Mouse (Mus musculus) urinary bladder, postnatal 25 days (tissue): Measurements from ENCODE around the gene Apba1.

Source experiments
- DNase-seq: peaks from one replicate; pipeline ENCODE4 v3.0.0; 2022; ENCODE audit warnings: low spot score

The Apba1 gene

DNA sequence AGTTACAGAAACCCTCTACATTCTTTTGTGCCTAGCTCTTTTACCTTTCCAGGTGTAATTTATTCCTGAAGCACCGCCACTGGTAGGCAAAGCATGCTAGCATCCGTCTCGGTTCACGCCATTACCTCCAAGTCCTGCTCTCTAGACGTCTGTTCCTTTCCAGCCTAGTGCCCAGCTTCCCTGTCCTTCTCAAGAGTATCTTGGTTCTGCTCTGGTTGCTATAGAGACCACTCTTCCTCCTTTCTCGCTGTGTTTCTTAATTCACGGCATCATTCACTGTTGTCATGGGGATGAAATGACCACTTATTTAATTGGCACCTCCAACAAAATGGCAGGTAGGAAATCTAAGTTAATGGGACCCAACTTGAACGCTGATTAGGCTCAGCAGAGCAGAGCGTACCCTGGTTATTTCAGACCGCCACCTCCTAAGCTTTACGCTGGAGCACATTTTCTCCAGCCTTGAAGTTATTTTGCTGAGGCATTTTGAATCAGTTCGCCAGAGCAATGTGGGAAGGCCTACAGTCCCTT is 182.8 kb downstream of the Apba1 start:
- DNase-seq, result no peak

DNA sequence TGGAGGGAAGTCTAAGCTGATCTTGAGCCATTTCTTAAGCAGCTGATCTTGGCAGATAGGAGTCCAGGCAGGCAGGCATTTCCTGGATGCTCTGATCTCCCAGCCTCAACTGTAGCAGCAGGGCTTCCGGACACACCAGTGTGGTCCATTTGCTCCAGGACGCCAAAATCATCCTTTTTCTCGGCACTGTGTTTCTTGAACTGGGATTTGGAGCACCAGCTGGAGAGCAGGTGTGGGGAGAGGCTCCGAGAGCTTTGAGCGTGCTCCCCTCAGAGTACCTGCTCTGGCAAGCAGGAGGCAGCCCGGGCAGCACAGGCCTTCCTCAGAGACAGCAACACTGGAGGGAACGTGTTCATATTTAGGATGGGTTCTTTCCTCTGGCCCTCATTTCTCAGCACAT is 184.2 kb downstream of the Apba1 start:
- DNase-seq, result no peak

DNA sequence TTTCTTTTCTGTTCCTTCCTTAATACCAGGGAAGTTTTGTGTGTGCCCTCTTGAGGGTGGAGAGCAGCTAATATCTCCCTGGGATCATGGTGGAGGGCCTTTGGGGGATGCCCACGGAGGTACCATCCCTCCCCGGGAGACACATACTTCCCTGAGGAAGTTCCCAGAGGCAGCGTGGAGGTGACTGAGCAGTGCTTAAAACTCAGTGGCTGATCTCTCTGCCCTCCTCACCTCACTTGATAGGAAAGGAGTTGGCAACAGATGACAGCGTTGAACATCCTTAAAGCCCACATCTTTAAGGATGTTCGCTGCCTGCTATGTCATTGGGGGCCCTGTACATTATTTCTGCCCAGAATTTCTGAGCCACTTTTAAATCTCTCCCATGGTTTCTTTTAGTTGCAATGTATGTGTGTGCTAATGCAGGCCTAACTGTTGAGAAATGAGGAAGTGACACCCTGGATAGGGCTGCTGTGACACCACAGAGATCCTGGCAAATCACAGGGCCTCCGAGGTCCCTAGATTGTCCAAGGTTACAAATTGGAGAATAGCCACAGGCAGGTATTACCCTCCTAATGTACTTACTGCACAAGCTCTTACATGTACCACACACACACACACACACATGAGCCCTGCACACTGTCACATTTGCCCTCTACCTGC is 187.5 kb downstream of the Apba1 start:
- DNase-seq, result no peak

- DNase-seq, result no peak
Observed at GRCm38 (mm10) chr19:23946751-23947150, 188.1 kb downstream of the Apba1 start.

DNA sequence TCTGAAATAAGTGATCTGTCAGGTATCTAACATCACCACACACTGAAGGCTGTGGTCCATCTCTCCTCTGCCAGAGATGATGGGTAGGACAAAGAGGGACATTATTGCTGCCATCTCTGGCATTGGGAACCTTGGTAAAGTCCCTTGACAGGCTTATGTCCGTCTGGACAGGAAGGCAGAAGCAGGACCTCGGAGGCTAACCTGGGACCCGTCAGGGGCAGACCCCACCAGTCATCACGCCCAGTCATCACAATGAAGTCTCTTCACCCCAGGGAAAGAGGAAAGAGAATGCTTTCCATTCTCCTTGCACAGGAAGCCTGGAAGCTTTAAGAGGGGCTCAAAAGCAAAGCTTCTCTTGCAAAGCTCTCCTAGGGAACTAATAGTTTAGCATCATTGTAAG is 189.2 kb downstream of the Apba1 start:
- no peak for DNase-seq

DNA sequence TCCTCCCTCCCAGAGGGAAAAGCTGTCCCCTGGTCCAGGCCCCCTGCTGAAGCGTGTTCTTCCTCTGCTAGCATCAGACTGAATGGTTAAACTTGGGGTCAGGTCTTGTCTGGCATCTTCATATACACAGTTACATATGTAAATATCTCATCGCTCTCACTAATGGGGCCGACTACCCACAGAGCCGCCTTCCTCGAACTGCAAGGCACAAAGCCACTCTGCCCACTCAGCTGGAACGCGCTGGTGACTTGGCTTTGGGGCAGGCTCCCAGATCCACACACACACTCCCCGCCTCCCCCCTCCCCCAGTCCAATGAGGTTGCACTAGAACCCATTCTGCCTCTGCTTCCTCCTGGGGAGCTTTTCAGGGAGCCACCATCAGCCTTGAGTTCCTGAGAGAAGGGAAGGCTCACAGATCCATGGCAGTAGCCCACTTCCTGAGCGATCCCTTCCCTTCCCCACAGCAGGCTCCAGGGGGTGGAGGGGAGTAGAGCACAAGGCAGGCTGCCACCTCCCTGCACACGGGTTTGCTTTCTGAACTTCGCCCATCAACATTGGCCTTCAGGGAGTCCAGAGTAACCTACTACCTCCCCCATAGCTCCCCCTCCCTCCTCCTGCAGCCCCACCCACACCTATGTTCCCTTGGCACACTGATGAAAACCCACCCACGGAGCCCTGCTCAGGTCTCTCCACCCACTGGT is 189.8 kb downstream of the Apba1 start:
- DNase-seq, result no peak

GRCm38 (mm10) chr19:23955461-23955860 is 196.8 kb downstream of the Apba1 start:
- DNase-seq, result no peak

GRCm38 (mm10) chr19:23956299-23956975 is 197.8 kb downstream of the Apba1 start:
- no peak for DNase-seq

DNA sequence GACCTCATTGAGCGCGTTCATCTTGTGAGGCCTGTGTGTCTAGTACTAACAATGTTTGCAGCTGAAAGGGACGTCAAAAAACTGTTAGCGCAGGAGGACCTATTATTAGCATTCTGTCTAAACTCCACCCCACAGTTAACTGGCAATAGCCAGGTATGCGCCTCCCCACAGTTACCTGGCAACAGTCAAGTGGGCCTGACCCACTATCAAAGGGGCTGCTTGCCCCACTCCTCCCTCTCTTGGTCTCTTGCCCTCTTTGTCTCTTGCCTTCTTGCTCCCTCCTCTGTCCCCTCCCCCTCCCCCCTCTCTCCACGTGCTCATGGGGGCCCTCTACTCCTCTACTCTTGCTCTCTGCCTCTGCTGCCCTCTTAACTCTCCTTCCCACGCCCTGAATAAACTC is 198.9 kb downstream of the Apba1 start:
- DNase-seq, result no peak

GRCm38 (mm10) chr19:23958925-23959324 is 200.2 kb downstream of the Apba1 start:
- DNase-seq, result no peak

GRCm38 (mm10) chr19:23959870-23960269 is 201.2 kb downstream of the Apba1 start:
- no peak for DNase-seq

- DNase-seq, result no peak
Observed at GRCm38 (mm10) chr19:23960275-23960674, 201.6 kb downstream of the Apba1 start.

DNA sequence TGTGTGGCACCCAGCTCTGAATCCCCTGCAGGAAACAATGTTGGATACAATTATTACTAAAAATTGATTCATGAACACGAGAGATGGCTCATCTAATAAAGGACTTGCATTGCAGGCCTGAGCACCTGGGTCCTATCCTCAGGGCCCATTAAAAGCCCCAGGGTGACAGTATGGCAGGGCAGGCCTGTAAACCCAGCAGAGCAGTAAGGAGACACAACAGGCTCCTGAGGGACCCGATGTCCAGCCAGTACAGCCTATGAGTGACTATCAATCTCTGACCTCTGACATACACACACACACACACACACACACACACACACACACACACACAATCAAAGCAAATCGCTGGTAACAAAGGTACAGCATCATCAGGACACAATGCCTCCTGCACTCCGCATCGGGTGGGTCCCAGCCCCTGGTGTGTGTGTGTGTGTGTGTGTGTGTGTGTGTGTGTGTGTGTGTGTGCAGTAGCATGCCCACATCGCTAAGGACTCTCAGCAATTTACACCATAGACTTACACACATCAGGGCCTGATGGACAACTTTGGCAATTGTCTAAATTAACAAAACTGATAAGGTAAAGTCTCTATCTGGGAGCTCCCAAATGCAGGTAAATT is 202.3 kb downstream of the Apba1 start:
- no peak for DNase-seq

- DNase-seq, result peak; percentile 70
Observed at GRCm38 (mm10) chr19:23961516-23961915, 202.8 kb downstream of the Apba1 start.

- no peak for DNase-seq
Observed at GRCm38 (mm10) chr19:23964401-23964910, 205.8 kb downstream of the Apba1 start.

DNA sequence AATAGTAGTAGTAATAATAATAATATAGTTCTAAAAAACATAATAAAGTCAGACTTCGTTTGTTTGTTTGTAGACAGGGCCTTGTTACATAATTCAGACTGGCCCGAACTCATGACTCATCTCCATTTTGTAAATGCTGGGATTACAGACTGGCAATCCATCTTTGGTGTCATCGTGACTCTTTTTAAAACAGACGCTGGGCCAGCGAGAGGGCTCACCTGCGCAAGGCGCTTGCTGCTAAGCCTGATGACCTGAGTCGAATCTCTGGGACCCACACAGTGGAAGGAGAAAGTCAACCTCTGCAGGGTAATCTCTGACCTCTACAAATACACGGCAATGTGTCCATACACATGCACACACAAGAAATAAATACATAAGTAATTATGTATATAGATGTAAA is 207.7 kb downstream of the Apba1 start:
- DNase-seq, result no peak

GRCm38 (mm10) chr19:23967156-23967555 is 208.5 kb downstream of the Apba1 start:
- peak; percentile 30 for DNase-seq

GRCm38 (mm10) chr19:23968125-23968861 is 209.6 kb downstream of the Apba1 start:
- no peak for DNase-seq

- no peak for DNase-seq
Observed at GRCm38 (mm10) chr19:23968862-23969225, 210.2 kb downstream of the Apba1 start.

DNA sequence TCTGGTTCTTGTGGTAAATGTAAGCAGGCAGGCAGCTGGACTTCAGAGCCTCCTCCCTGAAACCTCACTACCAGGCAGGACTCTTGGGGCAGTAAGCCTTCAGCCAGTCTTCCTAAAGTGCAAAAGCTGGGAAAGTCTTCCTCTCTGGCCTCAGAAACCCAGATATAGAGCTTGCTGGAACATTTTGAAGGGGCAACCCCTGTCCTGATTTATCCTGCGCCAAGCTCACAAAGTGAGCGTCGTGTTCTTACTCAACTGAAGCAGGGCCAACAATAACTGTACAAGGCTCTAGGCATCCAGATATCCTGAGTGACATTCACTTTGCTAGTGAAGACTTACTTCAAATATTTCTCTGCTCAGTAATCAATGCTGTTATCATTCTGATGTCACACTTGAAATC is 211.7 kb downstream of the Apba1 start:
- DNase-seq, result no peak

- DNase-seq, result no peak
Observed at GRCm38 (mm10) chr19:23971391-23971790, 212.7 kb downstream of the Apba1 start.
